Mouse (Mus musculus) embryonic facial prominence, embryonic 10.5 days (tissue): Measurements from ENCODE around the gene Cnot10. TPM values are rescaled to one million over a fixed set of nuclear protein-coding genes. Genes with fewer than 3 reads are reported as not detected.

Experiments used
- DNase-seq: peaks from one replicate; pipeline ENCODE4 v3.0.0-alpha.2; 2017; ENCODE audit warnings: low spot score
- H3K27ac ChIP-seq: fragments of 300-500 bp; sonication (generic); replicated peaks from 2 replicates; pipeline ENCODE4 v1.5.1; 2016; ENCODE audit warnings: mild to moderate bottlenecking
- H3K27me3 ChIP-seq: fragments of 300-500 bp; sonication (generic); replicated peaks from 2 replicates; pipeline ENCODE4 v1.6.1; 2016; ENCODE audit warnings: low read depth, mild to moderate bottlenecking; ENCODE audit not compliant: poor library complexity, severe bottlenecking
- H3K36me3 ChIP-seq: fragments of 300-500 bp; sonication (generic); replicated peaks from 2 replicates; pipeline ENCODE4 v1.6.1; 2016; ENCODE audit warnings: mild to moderate bottlenecking, moderate library complexity
- H3K4me1 ChIP-seq: fragments of 300-500 bp; sonication (generic); 2 replicates; pipeline ENCODE4 v1.6.1; 2016
- H3K4me3 ChIP-seq: fragments of 300-500 bp; sonication (generic); 2 replicates; pipeline ENCODE4 v1.5.1; 2016; ENCODE audit warnings: mild to moderate bottlenecking, moderate library complexity
- H3K9me3 ChIP-seq: fragments of 300-500 bp; sonication (generic); 2 replicates; pipeline ENCODE4 v1.6.1; 2016; ENCODE audit warnings: mild to moderate bottlenecking
- WGBS: fragments of 180-500 bp; shearing (Covaris S2); methylation state at CpG from one replicate; pipeline ENCODE4 v1.1.7; 2016; 5-methylcytosine and 5-hydroxymethylcytosine counted together
- polyA plus RNA-seq: library from polyadenylated mRNA; unstranded; fragments of >200 nt; fragmentation: Nextera tagmentation; extraction: Ambion mirVana; gene quantifications from 2 replicates; pipeline ENCODE4 v1.2.1, GENCODE M21; 2016

Cnot10 gene
- polyA plus RNA-seq, 1 experiment from 2014 or later = 74.3 TPM

- DNase-seq = peak; percentile 74
Measured at GRCm38 (mm10) chr9:114562919-114563751, 76.8 kb downstream of the Cnot10 start.

DNA sequence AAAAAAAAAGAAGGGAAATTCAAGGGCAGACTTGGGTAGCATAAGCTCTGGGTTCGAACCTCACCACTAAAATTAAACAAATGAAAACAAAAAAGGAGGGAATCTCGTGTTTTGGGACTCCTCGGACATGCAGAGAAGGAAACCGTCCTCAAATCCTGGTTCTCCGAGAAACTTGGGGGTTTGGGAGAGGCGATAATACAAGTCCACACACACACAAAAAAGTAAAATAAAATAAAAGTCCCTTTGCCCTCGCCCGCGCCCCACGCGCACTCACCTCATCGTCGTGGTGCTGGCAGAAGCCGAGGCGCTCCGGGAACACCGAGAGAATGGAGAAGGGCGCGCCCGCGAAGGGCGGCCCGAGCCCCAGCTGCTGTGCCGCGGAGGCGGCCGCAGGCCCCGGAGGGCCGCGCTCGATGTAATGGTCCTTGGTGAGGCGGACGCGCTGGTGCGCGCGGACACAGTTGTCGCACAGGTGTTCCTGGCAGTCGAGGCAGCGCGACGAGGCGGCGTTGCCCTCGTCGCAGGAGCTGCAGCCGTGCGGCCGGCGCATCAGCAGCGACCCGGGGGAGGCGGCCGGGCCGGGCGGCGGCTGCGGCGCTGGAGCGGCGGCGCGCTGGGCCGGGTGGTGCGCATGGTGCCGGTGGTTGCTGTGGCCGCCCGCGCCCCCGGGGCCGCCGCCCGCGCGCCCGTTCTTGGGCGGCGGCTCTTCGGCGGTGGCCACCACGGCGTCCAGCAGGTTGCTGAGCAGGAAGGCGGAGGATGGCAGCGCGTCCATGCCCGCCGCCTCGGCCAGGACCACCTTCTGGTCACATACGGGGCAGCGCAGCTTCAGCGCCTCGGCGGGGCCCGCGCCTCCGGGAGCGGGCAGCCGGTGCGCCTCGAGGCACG lies 77.7 kb downstream of the Cnot10 start:
- DNase-seq = peak; percentile 60
- Histone ChIP-seq H3K27me3 (no peaks in the 10 kb centered on the region), H3K27ac (peak overlapping the region; percentile 99), H3K36me3 (no peaks in the 10 kb centered on the region), H3K4me1 (peaks cover 58% of the 10 kb centered on the region), H3K4me3 (peak overlapping the region; percentile 94), H3K9me3 (no peaks in the 10 kb centered on the region)
- under 1% methylated on average over 101 of the region's 101 CpGs for WGBS

More at GRCm38 (mm10) chr9:114562919-114563751, 76.8 kb downstream of the Cnot10 start:
- Histone ChIP-seq H3K36me3 (no peaks in the 10 kb centered on the region), H3K4me3 (peak overlapping the region; percentile 94), H3K27ac (peak overlapping the region; percentile 99), H3K4me1 (peaks cover 50% of the 10 kb centered on the region), H3K9me3 (no peaks in the 10 kb centered on the region), H3K27me3 (no peaks in the 10 kb centered on the region)
- WGBS = under 1% methylated on average over 122 of the region's 122 CpGs

DNA sequence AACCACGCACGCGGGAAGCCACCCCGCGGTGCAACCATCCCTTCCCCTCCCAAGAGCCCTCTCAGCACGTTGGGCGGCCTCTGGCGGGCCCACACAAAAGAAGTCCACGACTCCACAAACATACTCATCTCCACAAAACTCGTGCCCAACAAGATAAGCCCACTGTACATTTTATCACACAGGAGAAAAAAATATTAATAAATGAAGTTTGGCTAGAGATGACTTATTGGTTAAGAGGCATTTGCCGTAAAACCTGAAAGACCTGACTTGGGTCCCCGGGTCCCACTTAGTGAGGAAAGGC lies 78.4 kb downstream of the Cnot10 start:
- Histone ChIP-seq H3K27me3 (no peaks in the 10 kb centered on the region), H3K27ac (peak overlapping the region; percentile 99)
- under 1% methylated on average over 12 of the region's 12 CpGs for WGBS

GRCm38 (mm10) chr9:114560771-114561670 lies 79.0 kb downstream of the Cnot10 start:
- H3K4me1 ChIP-seq = peaks cover 70% of the 10 kb centered on the region
- H3K27me3 ChIP-seq = no peaks in the 10 kb centered on the region
- H3K27ac ChIP-seq = peak overlapping the region; percentile 99
- peak overlapping the region; percentile 94 for H3K4me3 ChIP-seq
- no peaks in the 10 kb centered on the region for H3K36me3 ChIP-seq
- peak; percentile 60 for DNase-seq
- WGBS = under 1% methylated on average over 36 of the region's 36 CpGs
- no peaks in the 10 kb centered on the region for H3K9me3 ChIP-seq

More for the DNA sequence above, 78.4 kb downstream of the Cnot10 start:
- DNase-seq = peak; percentile 62
- peak overlapping the region; percentile 94 for H3K4me3 ChIP-seq
- no peaks in the 10 kb centered on the region for H3K36me3 ChIP-seq
- peaks cover 64% of the 10 kb centered on the region for H3K4me1 ChIP-seq
- H3K9me3 ChIP-seq = no peaks in the 10 kb centered on the region

DNA sequence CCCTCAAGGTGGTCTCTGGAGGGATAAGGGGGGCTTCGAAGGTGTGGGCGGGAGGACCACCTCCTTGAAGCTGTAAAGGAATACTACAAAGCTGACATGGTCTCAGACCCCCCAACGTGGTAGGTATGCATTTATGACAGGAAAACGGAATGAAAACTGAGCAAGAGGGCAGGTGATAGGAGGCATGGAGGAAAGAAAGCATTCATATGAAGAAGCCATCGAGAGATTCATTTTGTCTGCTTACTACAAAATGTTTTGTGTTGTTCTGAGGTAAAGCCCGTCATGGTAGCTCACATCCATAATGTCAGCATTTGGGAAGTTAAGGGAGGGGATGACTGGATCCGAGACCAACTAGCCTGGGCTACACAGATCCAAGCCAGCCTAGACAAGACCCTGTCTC lies 79.8 kb downstream of the Cnot10 start:
- 9% methylated on average over 7 of the region's 7 CpGs for WGBS
- no peak for DNase-seq
- H3K4me3 ChIP-seq = peak overlapping the region; percentile 94
- H3K27ac ChIP-seq = peak overlapping the region; percentile 40; the same call in 1 of the 2 replicates
- H3K27me3 ChIP-seq = no peaks in the 10 kb centered on the region
- H3K4me1 ChIP-seq = peaks cover 71% of the 10 kb centered on the region
- H3K36me3 ChIP-seq = peaks cover 4% of the 10 kb centered on the region; the same call in 1 of the 2 replicates
- no peaks in the 10 kb centered on the region for H3K9me3 ChIP-seq

- Histone ChIP-seq H3K27ac (0 out of 2 replicates have a peak overlapping the region, but pooled peaks have one; percentile 19), H3K9me3 (no peaks in the 10 kb centered on the region), H3K4me3 (peak overlapping the region; percentile 29; the same call in 1 of the 2 replicates), H3K27me3 (no peaks in the 10 kb centered on the region), H3K36me3 (peaks cover 25% of the 10 kb centered on the region), H3K4me1 (peaks cover 73% of the 10 kb centered on the region)
- 14% methylated on average over 7 of the region's 7 CpGs for WGBS
- DNase-seq = no peak
Measured at GRCm38 (mm10) chr9:114557086-114557485, 82.9 kb downstream of the Cnot10 start.

DNA sequence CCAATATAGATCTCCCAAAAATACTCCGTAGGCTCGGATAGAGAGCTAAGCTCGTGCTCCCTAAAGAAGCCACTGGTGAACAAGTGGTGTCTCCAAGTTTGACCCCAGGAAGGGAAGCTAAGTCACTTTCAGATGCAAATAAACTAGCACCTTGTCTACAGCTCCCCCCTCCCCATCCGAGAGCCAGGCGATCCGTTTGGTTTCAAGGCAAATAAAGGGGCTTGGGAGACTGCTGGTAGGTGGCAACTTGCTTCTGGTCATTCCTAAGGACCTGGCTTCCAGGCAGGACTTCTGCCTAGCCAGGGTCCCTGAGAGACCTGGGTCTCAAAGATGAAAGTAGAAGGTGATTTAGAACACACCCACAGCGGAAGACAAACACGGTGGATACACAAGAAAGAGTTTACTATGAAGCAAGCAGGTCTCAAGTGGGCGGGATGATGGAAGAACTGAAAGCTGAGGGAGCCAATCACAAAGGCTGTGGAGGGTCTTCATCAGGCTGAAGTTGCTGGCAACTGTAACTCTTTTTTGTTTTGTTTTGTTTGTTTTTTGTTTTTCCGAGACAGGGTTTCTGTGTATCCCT lies 83.6 kb downstream of the Cnot10 start:
- Histone ChIP-seq H3K36me3 (peaks cover 31% of the 10 kb centered on the region), H3K4me3 (0 out of 2 replicates have a peak overlapping the region, but pooled peaks have one; percentile 21), H3K4me1 (peaks cover 71% of the 10 kb centered on the region), H3K27me3 (no peaks in the 10 kb centered on the region), H3K27ac (no peak overlapping the region), H3K9me3 (no peaks in the 10 kb centered on the region)
- 37% methylated on average over 10 of the region's 10 CpGs for WGBS
- no peak for DNase-seq

DNA sequence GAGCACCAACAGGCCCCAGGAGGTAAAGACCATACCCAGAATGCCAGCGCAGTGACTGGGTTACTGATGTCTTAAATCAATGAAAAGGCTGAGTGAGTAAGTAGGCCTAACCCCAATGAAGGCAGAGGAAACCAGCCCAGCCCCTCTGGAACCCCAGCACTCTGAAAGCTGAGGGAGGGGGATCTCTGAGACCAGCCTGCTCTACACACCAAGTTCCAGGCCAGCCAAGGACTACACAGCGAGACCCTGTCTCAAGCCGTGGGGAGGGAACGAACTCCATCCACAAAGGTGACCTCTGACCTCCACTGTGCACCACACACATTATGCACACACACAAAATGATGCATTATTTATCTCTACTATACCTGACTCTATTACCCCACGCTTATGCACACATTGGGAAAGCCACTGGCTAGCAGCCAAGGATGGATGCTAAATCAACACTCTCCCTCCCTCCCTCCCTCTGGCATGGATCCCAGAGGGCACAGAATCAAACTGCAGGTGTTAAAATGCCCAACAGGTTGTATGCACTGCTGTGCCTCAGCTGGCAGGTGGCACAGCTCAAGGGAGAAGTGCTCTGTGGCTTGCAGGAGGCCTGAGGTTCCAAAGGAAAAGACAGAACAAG lies 85.5 kb downstream of the Cnot10 start:
- Histone ChIP-seq H3K9me3 (no peaks in the 10 kb centered on the region), H3K36me3 (peaks cover 37% of the 10 kb centered on the region), H3K27me3 (no peaks in the 10 kb centered on the region), H3K4me1 (peaks cover 70% of the 10 kb centered on the region), H3K4me3 (no peak overlapping the region), H3K27ac (no peak overlapping the region)
- DNase-seq = no peak
- WGBS = 71% methylated on average over 5 of the region's 5 CpGs

- H3K27ac ChIP-seq = no peak overlapping the region
- no peaks in the 10 kb centered on the region for H3K9me3 ChIP-seq
- peaks cover 37% of the 10 kb centered on the region for H3K36me3 ChIP-seq
- no peak overlapping the region for H3K4me3 ChIP-seq
- H3K4me1 ChIP-seq = peaks cover 70% of the 10 kb centered on the region
- no peak for DNase-seq
- no peaks in the 10 kb centered on the region for H3K27me3 ChIP-seq
Measured at GRCm38 (mm10) chr9:114553828-114554227, 86.2 kb downstream of the Cnot10 start.

DNA sequence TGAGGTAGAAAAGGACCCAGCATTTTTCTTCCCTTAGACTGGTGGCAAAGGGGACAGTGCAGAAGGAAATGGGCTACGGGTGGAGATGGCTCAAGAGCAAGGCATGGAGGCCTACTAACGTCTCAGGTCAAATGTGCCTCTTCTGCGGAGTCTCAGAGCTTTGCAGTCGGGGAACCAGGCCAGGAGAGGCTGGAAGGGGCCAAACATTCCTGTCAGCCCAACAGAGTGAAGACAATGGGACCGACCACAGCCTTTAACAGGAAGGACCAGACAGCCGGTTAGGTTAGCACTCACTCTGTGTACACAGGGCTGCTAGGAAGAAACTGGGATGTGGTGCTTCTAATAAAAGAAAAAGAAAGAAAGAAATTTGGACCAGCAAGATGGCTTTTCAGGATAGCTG lies 90.0 kb downstream of the Cnot10 start:
- H3K9me3 ChIP-seq = no peaks in the 10 kb centered on the region
- WGBS = 18% methylated on average over 6 of the region's 6 CpGs
- H3K36me3 ChIP-seq = peaks cover 31% of the 10 kb centered on the region
- no peaks in the 10 kb centered on the region for H3K27me3 ChIP-seq
- DNase-seq = no peak
- H3K27ac ChIP-seq = peak overlapping the region; percentile 63
- 0 out of 2 replicates have a peak overlapping the region, but pooled peaks have one; percentile 0 for H3K4me3 ChIP-seq
- peaks cover 72% of the 10 kb centered on the region for H3K4me1 ChIP-seq

DNA sequence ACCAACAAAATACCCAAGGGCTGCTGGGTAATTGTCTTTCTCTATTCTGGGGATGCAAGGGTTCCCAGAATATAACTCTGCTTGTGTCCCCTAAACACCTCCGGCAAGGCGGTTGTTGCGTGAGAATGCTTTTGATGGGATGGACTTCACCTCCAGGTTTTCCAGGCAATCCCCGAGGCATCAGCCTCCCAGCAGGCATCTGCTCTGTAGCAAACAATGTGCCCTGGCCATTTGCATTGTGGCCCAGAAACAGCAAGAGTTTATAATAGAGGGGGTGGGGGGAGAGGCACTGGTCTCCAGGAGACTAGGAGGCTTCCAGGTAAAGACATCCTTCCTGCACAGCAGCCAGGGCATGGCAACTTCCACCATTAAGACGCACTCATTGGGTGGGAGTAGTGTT lies 90.9 kb downstream of the Cnot10 start:
- H3K9me3 ChIP-seq = no peaks in the 10 kb centered on the region
- WGBS = 11% methylated on average over 5 of the region's 5 CpGs
- H3K4me3 ChIP-seq = peak overlapping the region; percentile 37; the same call in 1 of the 2 replicates
- H3K4me1 ChIP-seq = peaks cover 72% of the 10 kb centered on the region
- no peaks in the 10 kb centered on the region for H3K27me3 ChIP-seq
- DNase-seq = peak; percentile 58
- H3K36me3 ChIP-seq = peaks cover 28% of the 10 kb centered on the region
- H3K27ac ChIP-seq = peak overlapping the region; percentile 81
